Mouse (Mus musculus): ENCODE measurements at regions not wholly inside any gene's neighbourhood (a gene's known extent, or its start where the extent isn't known, plus 50 kb on each side); places are given as distances from the start of the nearest gene placed in this dataset.

GRCm38 (mm10) chr7:70205900-70206299 is 160.6 kb downstream of the Nr2f2 start:
- Histone ChIP-seq H3K36me3 (ENCODE audit: insufficient read depth, low read length) (no peaks in the 10 kb centered on the region), H3K4me2 (replicated peaks; ENCODE audit: low read depth, low read length) (no peak overlapping the region), H3K4me3 (ENCODE audit: low read depth, low read length) (no peak overlapping the region), H3K9ac (replicated peaks; ENCODE audit: low read depth) (no peak overlapping the region), H3K9me3 (ENCODE audit: low read length) (no peaks in the 10 kb centered on the region), H3K4me1 (ENCODE audit: insufficient read depth, low read depth, low read length) (no peaks in the 10 kb centered on the region), H3K27me3 (replicated peaks; ENCODE audit: insufficient read depth, low read length) (no peaks in the 10 kb centered on the region), H3K27ac (ENCODE audit: low read length) (no peak overlapping the region)
- DNase-seq (ENCODE audit: low spot score) (no peak), ATAC-seq (no peak)
- no peak for TF ChIP-seq EP300 (IDR thresholded peaks at IDR 0.05)
- no peak for TF ChIP-seq CTCF (IDR thresholded peaks at IDR 0.05)
- WGBS: 73% methylated on average over 1 of the region's 1 CpGs

GRCm38 (mm10) chr7:70200188-70200587 is 166.3 kb downstream of the Nr2f2 start:
- no peak for DNase-seq (ENCODE audit: low spot score)

DNA sequence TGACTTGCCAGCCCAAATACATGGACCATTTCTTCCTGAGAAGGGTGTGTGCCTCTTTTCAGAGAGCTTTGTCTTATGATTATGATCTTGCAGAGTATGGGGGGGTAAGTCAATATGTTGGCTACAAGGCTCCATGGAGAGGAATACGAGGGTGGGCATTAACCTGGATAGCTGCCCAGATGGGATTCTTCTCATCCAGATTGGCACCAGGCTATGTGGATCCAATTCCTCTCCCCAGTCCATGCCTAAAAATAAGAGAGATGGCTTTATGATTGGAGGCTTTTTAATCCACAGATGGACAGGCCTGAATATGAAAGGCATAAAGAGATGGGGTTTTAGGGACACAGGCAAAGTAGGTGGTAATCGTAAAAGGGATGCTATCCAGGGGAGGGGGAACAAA is 187.6 kb downstream of the Nr2f2 start:
- TF ChIP-seq CTCF (IDR thresholded peaks at IDR 0.05) (no peak), EP300 (IDR thresholded peaks at IDR 0.05) (no peak)
- no peak for DNase-seq (ENCODE audit: low spot score)
- H3K4me2 ChIP-seq (replicated peaks; ENCODE audit: low read depth, low read length): no peak overlapping the region
- 69% methylated on average over 2 of the region's 2 CpGs for WGBS
- H3K27ac ChIP-seq (ENCODE audit: low read length): no peak overlapping the region
- no peak overlapping the region for H3K9ac ChIP-seq (replicated peaks; ENCODE audit: low read depth)
- no peak for ATAC-seq
- H3K9me3 ChIP-seq (ENCODE audit: low read length): no peaks in the 10 kb centered on the region
- no peak overlapping the region for H3K4me3 ChIP-seq (ENCODE audit: low read depth, low read length)
- no peaks in the 10 kb centered on the region for H3K36me3 ChIP-seq (ENCODE audit: insufficient read depth, low read length)
- no peaks in the 10 kb centered on the region for H3K4me1 ChIP-seq (ENCODE audit: insufficient read depth, low read depth, low read length)
- no peaks in the 10 kb centered on the region for H3K27me3 ChIP-seq (replicated peaks; ENCODE audit: insufficient read depth, low read length)

More at GRCm38 (mm10) chr7:70200188-70200587, 166.3 kb downstream of the Nr2f2 start:
- ATAC-seq: no peak
- H3K27ac ChIP-seq (ENCODE audit: low read length): no peak overlapping the region
- no peak overlapping the region for H3K4me3 ChIP-seq (ENCODE audit: low read depth, low read length)
- H3K27me3 ChIP-seq (replicated peaks; ENCODE audit: insufficient read depth, low read length): no peaks in the 10 kb centered on the region
- H3K9me3 ChIP-seq (ENCODE audit: low read length): no peaks in the 10 kb centered on the region
- 92% methylated on average over 4 of the region's 4 CpGs for WGBS
- TF ChIP-seq CTCF (IDR thresholded peaks at IDR 0.05): no peak
- TF ChIP-seq EP300 (IDR thresholded peaks at IDR 0.05): no peak
- no peak overlapping the region for H3K4me2 ChIP-seq (replicated peaks; ENCODE audit: low read depth, low read length)
- H3K9ac ChIP-seq (replicated peaks; ENCODE audit: low read depth): no peak overlapping the region
- no peaks in the 10 kb centered on the region for H3K36me3 ChIP-seq (ENCODE audit: insufficient read depth, low read length)
- H3K4me1 ChIP-seq (ENCODE audit: insufficient read depth, low read depth, low read length): no peaks in the 10 kb centered on the region

GRCm38 (mm10) chr7:70178006-70178405 is 188.5 kb downstream of the Nr2f2 start:
- no peak for ATAC-seq
- Histone ChIP-seq H3K27me3 (replicated peaks; ENCODE audit: insufficient read depth, low read length) (no peaks in the 10 kb centered on the region), H3K27ac (ENCODE audit: low read length) (no peak overlapping the region), H3K9ac (replicated peaks; ENCODE audit: low read depth) (no peak overlapping the region), H3K9me3 (ENCODE audit: low read length) (no peaks in the 10 kb centered on the region), H3K4me1 (ENCODE audit: insufficient read depth, low read depth, low read length) (no peaks in the 10 kb centered on the region), H3K36me3 (ENCODE audit: insufficient read depth, low read length) (no peaks in the 10 kb centered on the region), H3K4me2 (replicated peaks; ENCODE audit: low read depth, low read length) (no peak overlapping the region), H3K4me3 (ENCODE audit: low read depth, low read length) (no peak overlapping the region)
- 72% methylated on average over 2 of the region's 2 CpGs for WGBS
- DNase-seq (ENCODE audit: low spot score): no peak
- TF ChIP-seq EP300 (IDR thresholded peaks at IDR 0.05) (no peak), CTCF (IDR thresholded peaks at IDR 0.05) (no peak)

GRCm38 (mm10) chr7:70176686-70177259 is 189.8 kb downstream of the Nr2f2 start:
- no peaks in the 10 kb centered on the region for H3K36me3 ChIP-seq (ENCODE audit: insufficient read depth, low read length)
- no peak overlapping the region for H3K4me3 ChIP-seq (ENCODE audit: low read depth, low read length)
- no peaks in the 10 kb centered on the region for H3K27me3 ChIP-seq (replicated peaks; ENCODE audit: insufficient read depth, low read length)
- no peak overlapping the region for H3K27ac ChIP-seq (ENCODE audit: low read length)
- no peak overlapping the region for H3K9ac ChIP-seq (replicated peaks; ENCODE audit: low read depth)
- H3K4me2 ChIP-seq (replicated peaks; ENCODE audit: low read depth, low read length): no peak overlapping the region
- ATAC-seq (no peak), DNase-seq (ENCODE audit: low spot score) (no peak)
- H3K4me1 ChIP-seq (ENCODE audit: insufficient read depth, low read depth, low read length): no peaks in the 10 kb centered on the region
- WGBS: 64% methylated on average over 16 of the region's 16 CpGs
- H3K9me3 ChIP-seq (ENCODE audit: low read length): no peaks in the 10 kb centered on the region
- TF ChIP-seq CTCF (IDR thresholded peaks at IDR 0.05) (no peak), EP300 (IDR thresholded peaks at IDR 0.05) (no peak)

GRCm38 (mm10) chr7:70176086-70176485 is 190.4 kb downstream of the Nr2f2 start:
- ATAC-seq: no peak
- Histone ChIP-seq H3K36me3 (ENCODE audit: insufficient read depth, low read length) (no peaks in the 10 kb centered on the region), H3K9ac (replicated peaks; ENCODE audit: low read depth) (no peak overlapping the region), H3K4me1 (ENCODE audit: insufficient read depth, low read depth, low read length) (no peaks in the 10 kb centered on the region), H3K27me3 (replicated peaks; ENCODE audit: insufficient read depth, low read length) (no peaks in the 10 kb centered on the region), H3K4me3 (ENCODE audit: low read depth, low read length) (no peak overlapping the region), H3K4me2 (replicated peaks; ENCODE audit: low read depth, low read length) (no peak overlapping the region), H3K9me3 (ENCODE audit: low read length) (no peaks in the 10 kb centered on the region), H3K27ac (ENCODE audit: low read length) (no peak overlapping the region)
- 81% methylated on average over 7 of the region's 7 CpGs for WGBS
- DNase-seq (ENCODE audit: low spot score): no peak
- TF ChIP-seq EP300 (IDR thresholded peaks at IDR 0.05) (no peak), CTCF (IDR thresholded peaks at IDR 0.05) (no peak)

- Histone ChIP-seq H3K27ac (ENCODE audit: low read length) (no peak overlapping the region), H3K36me3 (ENCODE audit: insufficient read depth, low read length) (no peaks in the 10 kb centered on the region), H3K9me3 (ENCODE audit: low read length) (no peaks in the 10 kb centered on the region), H3K4me3 (ENCODE audit: low read depth, low read length) (no peak overlapping the region), H3K27me3 (replicated peaks; ENCODE audit: insufficient read depth, low read length) (no peaks in the 10 kb centered on the region), H3K9ac (replicated peaks; ENCODE audit: low read depth) (no peak overlapping the region), H3K4me2 (replicated peaks; ENCODE audit: low read depth, low read length) (no peak overlapping the region), H3K4me1 (ENCODE audit: insufficient read depth, low read depth, low read length) (no peaks in the 10 kb centered on the region)
- ATAC-seq: no peak
- DNase-seq (ENCODE audit: low spot score): no peak
- TF ChIP-seq CTCF (IDR thresholded peaks at IDR 0.05): no peak
- no peak for TF ChIP-seq EP300 (IDR thresholded peaks at IDR 0.05)
- WGBS: 39% methylated on average over 7 of the region's 7 CpGs
These were observed 194.1 kb downstream of the Nr2f2 start for GRCm38 (mm10) chr7:70172431-70172830.

Data from lung, postnatal 0 days (tissue).